Mouse (Mus musculus) erythroblast, embryonic 14.5 days (primary cell): ENCODE results near the gene Gpr142.
A peak's percentile ranks its signal among the peaks of the same experiment; 100 is the strongest.

ENCODE experiments used
- GATA1 ChIP-seq: IDR thresholded peaks from 2 replicates; pipeline ENCODE4 v1.6.1; 2012; ENCODE audit warnings: low read length, inconsistent platforms, mixed read lengths
- TAL1 ChIP-seq: IDR thresholded peaks from 3 replicates; pipeline ENCODE4 v1.6.1; 2012; ENCODE audit warnings: low read length, inconsistent platforms, mixed read lengths

- TF ChIP-seq TAL1, result peak; percentile 12; the same call in 1 of the 3 replicates
- no peak for TF ChIP-seq GATA1
Observed at GRCm38 (mm10) chr11:114816934-114817333, 18.2 kb downstream of the Gpr142 start.
